ENCODE assay signal across 37 mouse cellular contexts in genomic region chr2:143975146-143975649, GRCm38 (mm10). TPM values are rescaled to one million over a fixed set of nuclear protein-coding genes. Genes with fewer than 3 reads are reported as not detected.
DNase-seq lines count a peak whose midpoint lies in the region; ATAC-seq and TF ChIP-seq lines count a peak whose summit lies in the region.
"Had no signal": no experiment of that assay in that cellular context is flagged by ENCODE, and none has a peak within 500 bp of the region (broad histone marks: within the 10 kb centered on the region; RNA-seq: fewer than 3 reads in every experiment).

No protein-coding gene starts in this region.

- no peak for TF ChIP-seq POLR2A in MEL (IDR thresholded peaks at IDR 0.05; ENCODE audit: control insufficient read depth in 1 of 2, insufficient read depth in 1 of 2, low read depth in 1 of 2, low read length in 2 of 2, poor library complexity in 1 of 2)

- no peaks in the 10 kb centered on the region for H3K4me1 ChIP-seq in MEL (ENCODE audit: control insufficient read depth in 1 of 2, insufficient read depth in 2 of 2, low read length in 2 of 2)
- H3K4me1 ChIP-seq: embryonic facial prominence, embryonic 10.5 days; embryonic facial prominence, embryonic 13.5 days; forebrain, embryonic 12.5 days; forebrain, embryonic 15.5 days had no signal

- TF ChIP-seq RAD21 in MEL (IDR thresholded peaks at IDR 0.05; ENCODE audit: low read depth, low read length): no peak

- no peak for TF ChIP-seq EP300 in MEL (IDR thresholded peaks at IDR 0.05; ENCODE audit: low read depth in 1 of 2, low read length in 2 of 2)

- H3K9ac ChIP-seq in MEL (ENCODE audit: control insufficient read depth, low read depth, low read length, poor library complexity, severe bottlenecking): no peak overlapping the region
- H3K9ac ChIP-seq: embryonic facial prominence, embryonic 13.5 days; forebrain, embryonic 12.5 days; forebrain, embryonic 15.5 days; heart, embryonic 13.5 days; hindbrain, embryonic 14.5 days had no signal

- no peaks in the 10 kb centered on the region; the same call in 1 of the 2 replicates for H3K79me2 ChIP-seq in MEL (ENCODE audit: control insufficient read depth, insufficient read depth, low read length, poor library complexity)

- no peak overlapping the region for H3K27ac ChIP-seq in MEL (ENCODE audit: control insufficient read depth, low read depth, low read length)
- H3K27ac ChIP-seq: embryonic facial prominence, embryonic 10.5 days; embryonic facial prominence, embryonic 13.5 days; forebrain, embryonic 12.5 days; forebrain, embryonic 15.5 days; heart, embryonic 10.5 days; heart, embryonic 13.5 days; hindbrain, embryonic 14.5 days; hindbrain, postnatal 0 days had no signal

- H3K9me3 ChIP-seq in MEL (replicated peaks; ENCODE audit: insufficient read depth, low read length): no peaks in the 10 kb centered on the region
- H3K9me3 ChIP-seq: embryonic facial prominence, embryonic 10.5 days; embryonic facial prominence, embryonic 13.5 days; forebrain, embryonic 12.5 days; forebrain, embryonic 15.5 days; G1E; heart, embryonic 10.5 days; heart, embryonic 13.5 days had no signal

- no peak for TF ChIP-seq CTCF in MEL (IDR thresholded peaks at IDR 0.05 in 2 of 3, conservative IDR thresholded peaks at IDR 0.05 in 1 of 3; ENCODE audit: control insufficient read depth in 1 of 3, insufficient read depth in 1 of 3, low read depth in 2 of 3, low read length in 3 of 3, poor library complexity in 1 of 3, severe bottlenecking in 1 of 3)

- no peak overlapping the region for H3K4me3 ChIP-seq in MEL (ENCODE audit: control insufficient read depth in 1 of 2, insufficient read depth in 1 of 2, low read depth in 2 of 2, low read length in 2 of 2)
- H3K4me3 ChIP-seq: embryonic facial prominence, embryonic 10.5 days; embryonic facial prominence, embryonic 13.5 days; erythroblast, embryonic 14.5 days; forebrain, embryonic 12.5 days; forebrain, embryonic 15.5 days; heart, embryonic 10.5 days; heart, embryonic 13.5 days had no signal

- H3K27me3 ChIP-seq in MEL (ENCODE audit: control insufficient read depth in 1 of 2, insufficient read depth in 2 of 2, low read length in 2 of 2): no peaks in the 10 kb centered on the region
- H3K27me3 ChIP-seq: embryonic facial prominence, embryonic 13.5 days; forebrain, embryonic 12.5 days; forebrain, embryonic 15.5 days; heart, embryonic 13.5 days had no signal

- peak; percentile 70 for DNase-seq in heart, adult 11 months
- no peak for DNase-seq in heart, adult 8-10 months (ENCODE audit: low spot score)
- peak; percentile 26 for DNase-seq in MEL (ENCODE audit: low read depth, low spot score)
- DNase-seq in kidney, postnatal 25 days: no peak
- no peak for DNase-seq in kidney, postnatal 10 days
- DNase-seq in left cerebral cortex, adult 18-20 months (ENCODE audit: low spot score in 2 of 2): no peak
- DNase-seq: adrenal gland, postnatal 10 days; adrenal gland, postnatal 36 days; cerebellum, adult 11 months; cerebellum, adult 2 months; cerebellum, adult 9-11 months; cerebellum, postnatal 25 days; embryo, embryonic 11 days; heart, adult 18-20 months; heart, postnatal 14 days; heart, postnatal 4 days; kidney, adult 18-20 months had no signal

- peaks cover 0 to 3% of the 10 kb centered on the region in 2 experiments; a peak in 2 of 4 replicates for H3K36me3 ChIP-seq in MEL (ENCODE audit: control insufficient read depth in 1 of 2, insufficient read depth in 2 of 2, low read length in 2 of 2)
- H3K36me3 ChIP-seq: forebrain, embryonic 15.5 days had no signal

- ATAC-seq in common myeloid progenitor, adult 5-6 weeks (replicated peaks; ENCODE audit: low read depth, poor library complexity, severe bottlenecking): peak; percentile 26
- ATAC-seq: activated CD4-positive, CD25-positive, alpha-beta regulatory T cell, adult 4 months; forebrain, embryonic 15.5 days; hindbrain, postnatal 0 days; inflammation-experienced regulatory T-cells, adult 6 months; intestine, embryonic 16.5 days had no signal

TF ChIP-seq in MEL, 35 proteins besides CTCF, POLR2A, EP300 and RAD21:
- TF ChIP-seq ZNF384 (IDR thresholded peaks at IDR 0.05; ENCODE audit: low read depth, low read length): peak; percentile 87
- no peak for TF ChIP-seq JUND (IDR thresholded peaks at IDR 0.05; ENCODE audit: low read depth, low read length)
- TF ChIP-seq MXI1 (IDR thresholded peaks at IDR 0.05; ENCODE audit: low read depth, low read length): no peak
- no peak for TF ChIP-seq BHLHE40 (IDR thresholded peaks at IDR 0.05; ENCODE audit: borderline replicate concordance, low read depth, low read length)

RNA-seq across cellular contexts. Expression of gene Rrbp1, which starts 35.9 kb away (rescaled TPM):
- 100 to 1,000 TPM; 109 to 128 (median 115) TPM for total RNA-seq in heart, adult 8-10 months (2022)
- 56.7 TPM in 2 replicates for total RNA-seq in MEL (2012; rRNA removed)
- 100 to 1,000 TPM; 127 to 128 TPM for polyA plus RNA-seq in MEL (2012; ENCODE audit: insufficient read depth in 1 of 2, insufficient read length in 2 of 2, low read depth in 1 of 2, low replicate concordance in 2 of 2, missing spikeins in 1 of 2)
- total RNA-seq in common myeloid progenitor, adult 5-6 weeks (2017): 173 and 184 TPM in 2 replicates
- total RNA-seq in left cerebral cortex, adult 18-20 months (2021): 10 to 100 TPM; 57.2 to 58.9 TPM

RNA-seq across cellular contexts. Expression of gene Banf2, which starts 57.7 kb away (rescaled TPM):
- not detected for total RNA-seq in heart, adult 8-10 months (2022)
- not detected in 2 replicates for total RNA-seq in MEL (2012; rRNA removed)
- polyA plus RNA-seq in MEL (2012; ENCODE audit: insufficient read depth in 1 of 2, insufficient read length in 2 of 2, low read depth in 1 of 2, low replicate concordance in 2 of 2, missing spikeins in 1 of 2): not detected
- total RNA-seq in common myeloid progenitor, adult 5-6 weeks (2017): not detected in 2 replicates
- total RNA-seq in left cerebral cortex, adult 18-20 months (2021): not detected
- total RNA-seq: adrenal gland, adult 18-20 months; adrenal gland, postnatal 10 days; adrenal gland, postnatal 36 days; G1E; gastrocnemius, adult 18-20 months; gastrocnemius, postnatal 36 days; heart, adult 18-20 months; heart, postnatal 14 days; heart, postnatal 4 days; hindbrain, postnatal 0 days had no signal
- polyA plus RNA-seq: activated CD4-positive, CD25-positive, alpha-beta regulatory T cell, adult 4 months; cerebellum, adult 2 months; cortical plate, adult 2 months; embryonic facial prominence, embryonic 10.5 days; embryonic facial prominence, embryonic 13.5 days; erythroblast, embryonic 14.5 days; forebrain, embryonic 12.5 days; forebrain, embryonic 15.5 days; G1E; heart, embryonic 10.5 days; heart, embryonic 13.5 days; heart, embryonic 16.5 days; hindbrain, embryonic 11.5 days; hindbrain, embryonic 14.5 days; hindbrain, postnatal 0 days; inflammation-experienced regulatory T-cells, adult 6 months; intestine, embryonic 16.5 days had no signal

Comparison
In these comparisons a context has a peak if more than half of its experiments do, and no peak if none do; other contexts are left out.
1. DNase-seq: peak in heart, adult 11 months (single experiment) and MEL (single experiment); none in heart, adult 8-10 months (single experiment), kidney, postnatal 25 days (0 of 2), kidney, postnatal 10 days (single experiment) and left cerebral cortex, adult 18-20 months (0 of 2).